Mouse (Mus musculus) lung, embryonic 14.5 days (tissue): ENCODE data around the gene Fadd. TPM values are rescaled to one million over a fixed set of nuclear protein-coding genes. Genes with fewer than 3 reads are reported as not detected.

Experiments
- ATAC-seq: fragments of 200-750 bp; cut with Nextera tagmentation; 2 replicates; pipeline ENCODE4 v1.8.0; 2017; ENCODE audit warnings: mild to moderate bottlenecking, moderate TSS enrichment, moderate library complexity; ENCODE audit not compliant: insufficient read depth
- DNase-seq: peaks from one replicate; pipeline ENCODE4 v3.0.0-alpha.2; 2015
- H3K27ac ChIP-seq: fragments of 300-500 bp; sonication (generic); 2 replicates; pipeline ENCODE4 v1.5.1; 2014; ENCODE audit warnings: low read depth, mild to moderate bottlenecking, moderate library complexity
- H3K27me3 ChIP-seq: fragments of 300-500 bp; sonication (generic); 2 replicates; pipeline ENCODE4 v1.6.1; 2014; ENCODE audit warnings: low read length, control low read depth; ENCODE audit not compliant: insufficient read depth
- H3K36me3 ChIP-seq: fragments of 300-500 bp; sonication (generic); 2 replicates; pipeline ENCODE4 v1.6.1; 2014; ENCODE audit warnings: control low read depth; ENCODE audit not compliant: insufficient read depth
- H3K4me1 ChIP-seq: fragments of 300-500 bp; sonication (generic); 2 replicates; pipeline ENCODE4 v1.6.1; 2014; ENCODE audit warnings: antibody characterized with exemption, control low read depth; ENCODE audit not compliant: insufficient read depth
- H3K4me2 ChIP-seq: fragments of 300-500 bp; sonication (generic); 2 replicates; pipeline ENCODE4 v1.6.1; 2014; ENCODE audit warnings: mild to moderate bottlenecking
- H3K4me3 ChIP-seq: fragments of 300-500 bp; sonication (generic); 2 replicates; pipeline ENCODE4 v1.5.1; 2014; ENCODE audit warnings: low read depth, low read length
- H3K9ac ChIP-seq: fragments of 300-500 bp; sonication (generic); 2 replicates; pipeline ENCODE4 v1.6.1; 2014
- H3K9me3 ChIP-seq: fragments of 300-500 bp; sonication (generic); 2 replicates; pipeline ENCODE4 v1.6.1; 2016; ENCODE audit warnings: low read depth, low read length, control low read depth
- CTCF ChIP-seq: IDR thresholded peaks from 2 replicates; pipeline ENCODE4 v1.5.1; 2016; ENCODE audit warnings: antibody characterized with exemption, low read depth
- WGBS: fragments of 180-500 bp; shearing (Covaris S2); extraction: QIAGEN DNeasy Blood & Tissue Kit; methylation state at CpG from one replicate; pipeline ENCODE4 v1.1.7; 2014; 5-methylcytosine and 5-hydroxymethylcytosine counted together
- polyA plus RNA-seq: library from polyadenylated mRNA; unstranded; fragments of >200 nt; fragmentation: Nextera tagmentation; extraction: Ambion mirVana; gene quantifications from 2 replicates; pipeline ENCODE4 v1.2.1, GENCODE M21; 2014

The Fadd gene
- polyA plus RNA-seq, 1 experiment from 2014 or later: 12.8 TPM

DNA sequence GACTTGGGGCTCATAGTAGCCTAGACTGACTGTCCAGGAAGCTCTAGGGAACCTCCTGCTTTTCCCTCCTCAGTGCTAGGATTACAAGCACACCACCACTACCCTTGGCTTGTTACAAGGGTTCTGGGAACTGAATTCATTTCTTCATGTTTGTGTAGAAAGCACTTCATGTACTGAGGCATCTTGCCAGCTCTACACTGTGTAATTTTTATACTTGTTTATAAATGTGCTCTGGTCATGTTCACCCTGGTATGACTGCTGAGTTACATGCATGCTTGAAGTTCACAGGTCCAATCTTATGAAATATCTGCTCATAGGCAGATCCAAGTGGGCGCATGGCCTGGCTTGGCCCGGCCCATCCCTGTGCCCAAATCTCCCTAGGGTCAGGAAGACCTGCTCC is 22.0 kb upstream of the Fadd start:
- Histone ChIP-seq H3K4me2 (no peak overlapping the region), H3K36me3 (peaks cover 7% of the 10 kb centered on the region), H3K9me3 (no peaks in the 10 kb centered on the region), H3K27me3 (no peaks in the 10 kb centered on the region), H3K4me3 (no peak overlapping the region), H3K9ac (no peak overlapping the region), H3K27ac (no peak overlapping the region), H3K4me1 (no peaks in the 10 kb centered on the region)
- DNase-seq (no peak), ATAC-seq (no peak)
- TF ChIP-seq CTCF: no peak
- WGBS: 83% methylated on average over 2 of the region's 2 CpGs

DNA sequence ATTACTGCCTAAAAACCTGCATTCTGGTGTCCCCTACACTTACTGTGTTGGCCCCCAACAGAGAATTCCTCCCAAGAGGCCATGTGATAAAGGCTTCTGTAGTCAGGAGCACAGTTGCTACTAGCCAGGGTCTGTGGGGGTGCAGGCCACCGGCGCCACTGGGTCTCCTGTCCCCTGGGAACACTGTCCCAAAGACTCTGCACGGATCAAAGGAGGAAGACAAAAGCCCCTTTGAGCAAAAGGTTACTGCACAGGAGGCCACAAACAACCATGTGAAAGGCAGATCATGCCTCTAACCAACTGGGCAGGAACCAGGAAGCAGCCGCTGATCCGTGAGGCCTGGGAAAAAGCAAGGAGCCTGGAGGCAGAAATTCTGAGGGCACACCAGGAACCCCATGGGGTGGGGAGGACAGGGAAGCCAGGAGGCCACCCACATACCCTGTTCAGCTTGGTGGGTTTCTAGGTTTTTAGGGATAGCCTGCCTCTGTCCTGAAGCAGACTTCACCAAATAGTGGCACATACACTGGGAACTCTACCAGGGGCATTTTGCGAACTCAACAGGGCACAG is 18.2 kb upstream of the Fadd start:
- Histone ChIP-seq H3K9ac (no peak overlapping the region), H3K27me3 (no peaks in the 10 kb centered on the region), H3K4me2 (no peak overlapping the region), H3K4me3 (no peak overlapping the region), H3K4me1 (no peaks in the 10 kb centered on the region), H3K27ac (no peak overlapping the region), H3K9me3 (no peaks in the 10 kb centered on the region), H3K36me3 (peaks cover 12% of the 10 kb centered on the region)
- WGBS: 73% methylated on average over 6 of the region's 6 CpGs
- DNase-seq (no peak), ATAC-seq (no peak)
- no peak for TF ChIP-seq CTCF

DNA sequence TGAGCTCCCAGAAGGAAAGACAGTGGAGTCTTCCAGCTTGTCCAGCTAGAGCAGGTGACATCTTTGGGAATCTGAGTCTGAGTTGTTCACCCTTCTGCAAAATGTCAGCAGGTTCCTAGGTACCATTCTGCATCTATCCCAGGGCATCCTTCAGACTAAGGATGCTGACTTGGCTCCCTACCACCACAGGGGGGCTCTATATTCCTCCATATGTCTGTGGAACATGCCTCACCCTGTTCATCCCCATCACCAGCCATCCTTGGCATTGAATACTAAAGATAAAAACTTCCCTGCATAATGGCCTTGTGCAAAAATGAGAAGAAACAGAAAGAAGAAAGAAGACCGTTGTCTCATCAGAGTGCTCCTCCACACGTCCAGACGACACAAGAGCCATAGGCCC is 7.2 kb upstream of the Fadd start:
- Histone ChIP-seq H3K4me3 (no peak overlapping the region), H3K27me3 (no peaks in the 10 kb centered on the region), H3K9me3 (no peaks in the 10 kb centered on the region), H3K36me3 (peaks cover under 1% of the 10 kb centered on the region; the same call in 1 of the 2 replicates), H3K27ac (no peak overlapping the region), H3K4me2 (no peak overlapping the region), H3K9ac (no peak overlapping the region), H3K4me1 (no peaks in the 10 kb centered on the region)
- 71% methylated on average over 3 of the region's 3 CpGs for WGBS
- peak; percentile 59 for DNase-seq
- peak; percentile 56 for TF ChIP-seq CTCF
- ATAC-seq: no peak

DNA sequence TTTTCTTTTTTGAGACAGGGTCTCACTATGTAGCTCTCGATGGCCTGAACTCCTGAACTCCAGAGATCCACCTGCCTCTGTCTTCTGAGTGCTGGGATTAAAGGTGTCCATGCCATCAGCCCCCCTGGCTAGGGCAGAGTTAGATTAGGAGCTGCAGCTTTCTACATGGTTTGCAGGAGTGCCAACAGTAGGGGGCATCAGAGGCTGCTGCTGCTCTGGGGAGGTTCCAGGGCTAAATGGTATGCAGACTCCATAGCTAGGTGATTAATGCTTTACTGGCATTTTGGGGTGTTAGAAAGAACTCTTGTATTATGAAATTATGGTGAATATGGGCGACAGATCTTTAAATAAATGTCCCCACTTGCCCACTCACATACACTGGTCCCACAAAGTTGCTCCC is 5.0 kb upstream of the Fadd start:
- DNase-seq: peak; percentile 76
- 24% methylated on average over 2 of the region's 2 CpGs for WGBS

DNA sequence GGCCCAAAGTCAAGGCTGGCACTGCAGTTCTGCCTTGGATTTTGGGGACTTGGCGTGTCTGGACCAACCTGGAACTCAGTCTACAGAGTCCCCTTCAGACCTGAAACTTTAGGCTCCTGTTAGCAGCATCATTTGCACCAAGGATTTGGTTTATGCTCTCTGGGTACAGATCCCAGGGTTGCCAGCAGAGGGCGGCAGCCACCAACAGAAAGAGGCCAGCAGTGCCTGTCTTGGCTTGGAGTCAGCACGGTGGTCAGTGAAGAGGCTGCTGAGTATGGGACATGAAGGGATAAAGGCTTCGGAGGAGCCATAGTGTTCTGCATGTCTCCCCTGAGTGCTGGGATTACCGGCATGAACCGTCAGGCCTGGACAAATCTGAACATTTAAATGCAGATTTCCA is 3.4 kb upstream of the Fadd start:
- Histone ChIP-seq H3K36me3 (no peaks in the 10 kb centered on the region), H3K4me2 (no peak overlapping the region), H3K4me3 (no peak overlapping the region), H3K27ac (no peak overlapping the region), H3K9me3 (no peaks in the 10 kb centered on the region), H3K4me1 (no peaks in the 10 kb centered on the region), H3K9ac (no peak overlapping the region), H3K27me3 (no peaks in the 10 kb centered on the region)
- DNase-seq (peak; percentile 90), ATAC-seq (no peak)
- TF ChIP-seq CTCF: peak; percentile 98
- WGBS: 13% methylated on average over 6 of the region's 6 CpGs

More for the DNA sequence above, 5.0 kb upstream of the Fadd start:
- H3K9me3 ChIP-seq: no peaks in the 10 kb centered on the region
- no peak overlapping the region for H3K4me3 ChIP-seq
- H3K27me3 ChIP-seq: no peaks in the 10 kb centered on the region
- H3K27ac ChIP-seq: no peak overlapping the region
- no peaks in the 10 kb centered on the region; the same call in 1 of the 2 replicates for H3K36me3 ChIP-seq
- no peak overlapping the region for H3K9ac ChIP-seq
- TF ChIP-seq CTCF: peak; percentile 72
- no peak overlapping the region for H3K4me2 ChIP-seq
- no peaks in the 10 kb centered on the region for H3K4me1 ChIP-seq
- no peak for ATAC-seq

DNA sequence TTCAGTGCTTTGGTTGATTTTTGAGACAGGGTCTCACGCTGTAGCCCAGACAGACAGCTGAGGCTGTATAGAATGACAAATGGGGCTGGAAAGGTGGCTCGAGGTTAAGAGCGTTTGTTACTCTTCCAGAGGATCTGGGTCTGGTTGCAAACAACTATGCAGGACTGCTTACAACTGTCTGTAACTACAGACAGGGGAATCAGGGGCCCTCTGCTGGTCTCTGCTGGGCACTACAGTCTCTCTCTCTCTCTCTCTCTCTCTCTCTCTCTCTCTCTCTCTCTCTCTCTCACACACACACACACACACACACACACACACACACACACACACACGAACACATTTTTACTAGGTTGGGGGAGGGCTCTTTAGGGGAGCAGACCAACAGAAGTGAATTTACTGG is 1.4 kb upstream of the Fadd start:
- Histone ChIP-seq H3K4me1 (no peaks in the 10 kb centered on the region), H3K4me2 (no peak overlapping the region), H3K36me3 (peaks cover 14% of the 10 kb centered on the region), H3K9me3 (no peaks in the 10 kb centered on the region), H3K27me3 (no peaks in the 10 kb centered on the region), H3K9ac (no peak overlapping the region), H3K27ac (no peak overlapping the region), H3K4me3 (no peak overlapping the region)
- 4% methylated on average over 4 of the region's 4 CpGs for WGBS
- peak; percentile 80 for DNase-seq
- ATAC-seq: no peak
- TF ChIP-seq CTCF: peak; percentile 78

DNA sequence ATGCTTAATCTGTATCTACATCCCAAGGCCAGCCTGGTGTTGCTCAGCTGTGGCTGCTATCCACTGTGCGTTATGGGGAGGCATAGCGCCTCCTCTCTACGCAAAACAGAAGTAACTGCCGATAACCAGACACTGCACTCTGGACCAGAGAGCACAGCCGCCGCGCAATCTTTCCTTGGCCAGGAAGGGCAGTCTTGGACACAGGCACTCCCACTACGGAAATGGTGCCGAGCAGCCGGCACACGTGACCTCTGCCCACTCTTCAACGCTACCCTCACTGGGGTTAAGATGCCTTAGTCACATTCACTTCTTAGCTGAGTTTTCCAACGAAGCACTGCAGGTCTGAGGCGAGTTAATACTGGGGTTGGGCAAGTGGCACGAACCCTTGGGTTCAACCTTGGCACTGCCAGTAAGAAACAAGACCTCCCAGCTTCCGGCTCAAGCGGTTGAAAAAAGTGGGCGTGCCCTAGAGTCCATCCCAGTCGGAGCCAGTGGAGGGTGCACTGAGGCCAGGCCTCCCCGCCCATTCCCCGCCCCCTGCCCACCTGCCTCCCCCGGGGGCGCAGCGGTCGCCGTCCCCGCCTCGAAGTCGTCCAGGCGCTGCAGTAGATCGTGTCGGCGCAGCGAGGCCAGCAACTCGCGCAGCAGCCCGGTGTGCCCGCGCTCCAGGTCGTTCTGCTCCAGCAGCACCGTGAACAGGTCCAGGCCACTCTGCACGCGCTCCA is 542 bp downstream of the Fadd start:
- Histone ChIP-seq H3K9ac (peak overlapping the region; percentile 70), H3K4me3 (peak overlapping the region; percentile 81), H3K4me1 (no peaks in the 10 kb centered on the region), H3K9me3 (no peaks in the 10 kb centered on the region), H3K27ac (peak overlapping the region; percentile 92), H3K27me3 (no peaks in the 10 kb centered on the region), H3K4me2 (peak overlapping the region; percentile 80), H3K36me3 (peaks cover 21% of the 10 kb centered on the region)
- under 1% methylated on average over 43 of the region's 43 CpGs for WGBS
- DNase-seq: peak; percentile 93
- peak; percentile 91 for ATAC-seq
- TF ChIP-seq CTCF: peak; percentile 73
